Mouse (Mus musculus): ENCODE measurements around the gene Capn5. TPM values are rescaled to one million over a fixed set of nuclear protein-coding genes. Genes with fewer than 3 reads are reported as not detected.

Capn5 gene
- total RNA-seq, 2 experiments from 2014 or later, result 35.9 to 37.6 TPM

GRCm38 (mm10) chr7:98153345-98153744, 24.7 kb downstream of the Capn5 start:
- intact Hi-C loops (cut with DNase I), result loop anchor here (10.0 kb wide), 1 partner anchor 281 kb away; no protein-coding TSS in a partner anchor
- no peak for DNase-seq (ENCODE audit: low spot score in 2 of 2)

GRCm38 (mm10) chr7:98152400-98152799, 25.7 kb downstream of the Capn5 start:
- no peak for DNase-seq (ENCODE audit: low spot score in 2 of 2)
- intact Hi-C loops (cut with DNase I), result loop anchor here (10.0 kb wide), 1 partner anchor 282 kb away; no protein-coding TSS in a partner anchor

GRCm38 (mm10) chr7:98150525-98150924, 27.5 kb downstream of the Capn5 start:
- DNase-seq (ENCODE audit: low spot score in 2 of 2), result no peak
- intact Hi-C loops (cut with DNase I), result loop anchor here (10.0 kb wide), 1 partner anchor 284 kb away; no protein-coding TSS in a partner anchor

- no peak for DNase-seq (ENCODE audit: low spot score in 2 of 2)
- intact Hi-C loops (cut with DNase I), result loop anchor here (10.0 kb wide), 1 partner anchor 285 kb away; no protein-coding TSS in a partner anchor
These were observed 28.3 kb downstream of the Capn5 start for GRCm38 (mm10) chr7:98149802-98150201.

- intact Hi-C loops (cut with DNase I), result no loop called here
These were observed 29.2 kb downstream of the Capn5 start for GRCm38 (mm10) chr7:98148721-98149407.

GRCm38 (mm10) chr7:98147766-98148165, 30.3 kb downstream of the Capn5 start:
- intact Hi-C loops (cut with DNase I), result no loop called here

More at GRCm38 (mm10) chr7:98148721-98149407, 29.2 kb downstream of the Capn5 start:
- no peak for DNase-seq (ENCODE audit: low spot score in 2 of 2)

GRCm38 (mm10) chr7:98146447-98146845, 31.6 kb downstream of the Capn5 start:
- no peak for DNase-seq (ENCODE audit: low spot score in 2 of 2)
- intact Hi-C loops (cut with DNase I), result no loop called here

More at GRCm38 (mm10) chr7:98147766-98148165, 30.3 kb downstream of the Capn5 start:
- DNase-seq (ENCODE audit: low spot score in 2 of 2), result no peak

- no peak for DNase-seq (ENCODE audit: low spot score in 2 of 2)
- intact Hi-C loops (cut with DNase I), result no loop called here
These were observed 32.1 kb downstream of the Capn5 start for GRCm38 (mm10) chr7:98145842-98146446.

GRCm38 (mm10) chr7:98145402-98145801, 32.7 kb downstream of the Capn5 start, which contains the start of gene Omp:
Omp (minus strand) TSS chr7:98145502.
- no peak for DNase-seq (ENCODE audit: low spot score in 2 of 2)
- intact Hi-C loops (cut with DNase I), result no loop called here

GRCm38 (mm10) chr7:98142648-98143047, 35.4 kb downstream of the Capn5 start:
- intact Hi-C loops (cut with DNase I), result no loop called here
- DNase-seq (ENCODE audit: low spot score in 2 of 2), result no peak

GRCm38 (mm10) chr7:98142247-98142646, 35.8 kb downstream of the Capn5 start:
- intact Hi-C loops (cut with DNase I), result no loop called here
- DNase-seq (ENCODE audit: low spot score in 2 of 2), result no peak

- no peak for DNase-seq (ENCODE audit: low spot score in 2 of 2)
- intact Hi-C loops (cut with DNase I), result no loop called here
These were observed 36.9 kb downstream of the Capn5 start for GRCm38 (mm10) chr7:98141206-98141605.

- intact Hi-C loops (cut with DNase I), result no loop called here
- DNase-seq (ENCODE audit: low spot score in 2 of 2), result no peak
These were observed 37.5 kb downstream of the Capn5 start for GRCm38 (mm10) chr7:98140597-98140996.

- DNase-seq (ENCODE audit: low spot score in 2 of 2), result no peak
- intact Hi-C loops (cut with DNase I), result no loop called here
These were observed 38.9 kb downstream of the Capn5 start for GRCm38 (mm10) chr7:98139216-98139615.

GRCm38 (mm10) chr7:98137995-98138394, 40.1 kb downstream of the Capn5 start:
- no peak for DNase-seq (ENCODE audit: low spot score in 2 of 2)
- intact Hi-C loops (cut with DNase I), result no loop called here

- intact Hi-C loops (cut with DNase I), result no loop called here
- no peak for DNase-seq (ENCODE audit: low spot score in 2 of 2)
These were observed 40.5 kb downstream of the Capn5 start for GRCm38 (mm10) chr7:98137583-98137982.

- intact Hi-C loops (cut with DNase I), result no loop called here
These were observed 46.3 kb downstream of the Capn5 start for GRCm38 (mm10) chr7:98131751-98132150.

GRCm38 (mm10) chr7:98125473-98125872, 52.6 kb downstream of the Capn5 start:
- DNase-seq (ENCODE audit: low spot score in 2 of 2), result no peak
- intact Hi-C loops (cut with DNase I), result no loop called here

More at GRCm38 (mm10) chr7:98131751-98132150, 46.3 kb downstream of the Capn5 start:
- no peak for DNase-seq (ENCODE audit: low spot score in 2 of 2)

- DNase-seq (ENCODE audit: low spot score in 2 of 2), result no peak
- intact Hi-C loops (cut with DNase I), result no loop called here
These were observed 53.4 kb downstream of the Capn5 start for GRCm38 (mm10) chr7:98124701-98125100.

- intact Hi-C loops (cut with DNase I), result loop anchor here (2.0 kb wide), 1 partner anchor 373 kb away; no protein-coding TSS in a partner anchor
- no peak for DNase-seq (ENCODE audit: low spot score in 2 of 2)
These were observed 56.4 kb downstream of the Capn5 start for GRCm38 (mm10) chr7:98121673-98122072.

- intact Hi-C loops (cut with DNase I), result loop anchor here (2.0 kb wide), 1 partner anchor 372 kb away; no protein-coding TSS in a partner anchor
- DNase-seq (ENCODE audit: low spot score in 2 of 2), result no peak
These were observed 56.8 kb downstream of the Capn5 start for GRCm38 (mm10) chr7:98121241-98121640.

Measured in left cerebral cortex, postnatal 36 days (tissue).